Mouse (Mus musculus): Measurements from ENCODE around the gene Ctsh.

Gene Ctsh

GRCm38 (mm10) chr9:90053852-90054251 is at the start of gene Ctsh:
Ctsh (plus strand) TSS chr9:90054152.
- TF ChIP-seq GATA4 (IDR thresholded peaks at IDR 0.05; ENCODE audit: insufficient replicate concordance, low read length) = no peak

GRCm38 (mm10) chr9:90006432-90006831 is 47.5 kb upstream of the Ctsh start:
- TF ChIP-seq GATA4 (IDR thresholded peaks at IDR 0.05; ENCODE audit: insufficient replicate concordance, low read length) = no peak

- no peak for TF ChIP-seq GATA4 (IDR thresholded peaks at IDR 0.05; ENCODE audit: insufficient replicate concordance, low read length)
Observed at GRCm38 (mm10) chr9:90007094-90007493, 46.9 kb upstream of the Ctsh start.

GRCm38 (mm10) chr9:90008138-90008537 is 45.8 kb upstream of the Ctsh start:
- no peak for TF ChIP-seq GATA4 (IDR thresholded peaks at IDR 0.05; ENCODE audit: insufficient replicate concordance, low read length)

GRCm38 (mm10) chr9:90011849-90012248 is 42.1 kb upstream of the Ctsh start:
- TF ChIP-seq GATA4 (IDR thresholded peaks at IDR 0.05; ENCODE audit: insufficient replicate concordance, low read length) = no peak

- TF ChIP-seq GATA4 (IDR thresholded peaks at IDR 0.05; ENCODE audit: insufficient replicate concordance, low read length) = no peak
Observed at GRCm38 (mm10) chr9:90014649-90015048, 39.3 kb upstream of the Ctsh start.

GRCm38 (mm10) chr9:90016204-90016603 is 37.7 kb upstream of the Ctsh start:
- no peak for TF ChIP-seq GATA4 (IDR thresholded peaks at IDR 0.05; ENCODE audit: insufficient replicate concordance, low read length)

- TF ChIP-seq GATA4 (IDR thresholded peaks at IDR 0.05; ENCODE audit: insufficient replicate concordance, low read length) = no peak
Observed at GRCm38 (mm10) chr9:90020866-90021265, 33.1 kb upstream of the Ctsh start.

- no peak for TF ChIP-seq GATA4 (IDR thresholded peaks at IDR 0.05; ENCODE audit: insufficient replicate concordance, low read length)
Observed at GRCm38 (mm10) chr9:90021442-90021841, 32.5 kb upstream of the Ctsh start.

- TF ChIP-seq GATA4 (IDR thresholded peaks at IDR 0.05; ENCODE audit: insufficient replicate concordance, low read length) = no peak
Observed at GRCm38 (mm10) chr9:90027709-90028108, 26.2 kb upstream of the Ctsh start.

- TF ChIP-seq GATA4 (IDR thresholded peaks at IDR 0.05; ENCODE audit: insufficient replicate concordance, low read length) = no peak
Observed at GRCm38 (mm10) chr9:90033922-90034321, 20.0 kb upstream of the Ctsh start.

- TF ChIP-seq GATA4 (IDR thresholded peaks at IDR 0.05; ENCODE audit: insufficient replicate concordance, low read length) = no peak
Observed at GRCm38 (mm10) chr9:90035168-90035567, 18.8 kb upstream of the Ctsh start.

GRCm38 (mm10) chr9:90035794-90036193 is 18.2 kb upstream of the Ctsh start:
- no peak for TF ChIP-seq GATA4 (IDR thresholded peaks at IDR 0.05; ENCODE audit: insufficient replicate concordance, low read length)

- no peak for TF ChIP-seq GATA4 (IDR thresholded peaks at IDR 0.05; ENCODE audit: insufficient replicate concordance, low read length)
Observed at GRCm38 (mm10) chr9:90036313-90036712, 17.6 kb upstream of the Ctsh start.

- TF ChIP-seq GATA4 (IDR thresholded peaks at IDR 0.05; ENCODE audit: insufficient replicate concordance, low read length) = no peak
Observed at GRCm38 (mm10) chr9:90038535-90038934, 15.4 kb upstream of the Ctsh start.

GRCm38 (mm10) chr9:90040916-90041315 is 13.0 kb upstream of the Ctsh start:
- TF ChIP-seq GATA4 (IDR thresholded peaks at IDR 0.05; ENCODE audit: insufficient replicate concordance, low read length) = no peak

GRCm38 (mm10) chr9:90041556-90041955 is 12.4 kb upstream of the Ctsh start:
- no peak for TF ChIP-seq GATA4 (IDR thresholded peaks at IDR 0.05; ENCODE audit: insufficient replicate concordance, low read length)

- no peak for TF ChIP-seq GATA4 (IDR thresholded peaks at IDR 0.05; ENCODE audit: insufficient replicate concordance, low read length)
Observed at GRCm38 (mm10) chr9:90045191-90045590, 8.8 kb upstream of the Ctsh start.
